Mouse (Mus musculus) heart, embryonic 12.5 days (tissue): ENCODE results near the gene Bpgm. TPM values are rescaled to one million over a fixed set of nuclear protein-coding genes. Genes with fewer than 3 reads are reported as not detected.

ENCODE experiments used
- ATAC-seq: fragments of 200-750 bp; cut with Nextera tagmentation; 2 replicates; pipeline ENCODE4 v1.8.0; 2017; ENCODE audit warnings: moderate TSS enrichment, moderate library complexity; ENCODE audit not compliant: insufficient number of reproducible peaks, low FRiP score
- H3K27ac ChIP-seq: fragments of 300-500 bp; sonication (generic); 2 replicates; pipeline ENCODE4 v1.5.1; 2016; ENCODE audit warnings: mild to moderate bottlenecking, moderate library complexity; ENCODE audit not compliant: poor library complexity, severe bottlenecking
- H3K27me3 ChIP-seq: fragments of 300-500 bp; sonication (generic); replicated peaks from 2 replicates; pipeline ENCODE4 v1.6.1; 2016; ENCODE audit warnings: mild to moderate bottlenecking, moderate library complexity
- H3K36me3 ChIP-seq: fragments of 300-500 bp; sonication (generic); 2 replicates; pipeline ENCODE4 v1.6.1; 2016; ENCODE audit warnings: mild to moderate bottlenecking, moderate library complexity
- H3K4me1 ChIP-seq: fragments of 300-500 bp; sonication (generic); replicated peaks from 2 replicates; pipeline ENCODE4 v1.6.1; 2016; ENCODE audit warnings: mild to moderate bottlenecking
- H3K4me2 ChIP-seq: fragments of 300-500 bp; sonication (generic); 2 replicates; pipeline ENCODE4 v1.6.1; 2016; ENCODE audit warnings: mild to moderate bottlenecking, moderate library complexity
- H3K4me3 ChIP-seq: fragments of 300-500 bp; sonication (generic); 2 replicates; pipeline ENCODE4 v1.5.1; 2016; ENCODE audit warnings: mild to moderate bottlenecking
- H3K9ac ChIP-seq: fragments of 300-500 bp; sonication (generic); 2 replicates; pipeline ENCODE4 v1.6.1; 2016; ENCODE audit warnings: mild to moderate bottlenecking, moderate library complexity
- H3K9me3 ChIP-seq: fragments of 300-500 bp; sonication (generic); replicated peaks from 2 replicates; pipeline ENCODE4 v1.6.1; 2016; ENCODE audit warnings: mild to moderate bottlenecking, moderate library complexity
- WGBS: fragments of 180-500 bp; shearing (Covaris S2); methylation state at CpG from one replicate; pipeline ENCODE4 v1.1.7; 2016; 5-methylcytosine and 5-hydroxymethylcytosine counted together
- polyA plus RNA-seq: library from polyadenylated mRNA; unstranded; fragments of >200 nt; fragmentation: Nextera tagmentation; extraction: Ambion mirVana; gene quantifications from 2 replicates; pipeline ENCODE4 v1.2.1, GENCODE M21; 2016

Bpgm gene
- polyA plus RNA-seq, 1 experiment from 2014 or later = 85.2 TPM

GRCm38 (mm10) chr6:34528131-34528530 lies 52.1 kb downstream of the Bpgm start:
- ATAC-seq = 0 out of 2 replicates have a peak, but pooled peaks have one; percentile 36
- no peak overlapping the region for H3K4me3 ChIP-seq
- H3K4me2 ChIP-seq = no peak overlapping the region
- WGBS = 51% methylated on average over 2 of the region's 2 CpGs
- peaks cover 7% of the 10 kb centered on the region for H3K4me1 ChIP-seq
- no peak overlapping the region for H3K9ac ChIP-seq
- no peaks in the 10 kb centered on the region for H3K36me3 ChIP-seq
- no peak overlapping the region for H3K27ac ChIP-seq
- no peaks in the 10 kb centered on the region for H3K27me3 ChIP-seq
- no peaks in the 10 kb centered on the region for H3K9me3 ChIP-seq

DNA sequence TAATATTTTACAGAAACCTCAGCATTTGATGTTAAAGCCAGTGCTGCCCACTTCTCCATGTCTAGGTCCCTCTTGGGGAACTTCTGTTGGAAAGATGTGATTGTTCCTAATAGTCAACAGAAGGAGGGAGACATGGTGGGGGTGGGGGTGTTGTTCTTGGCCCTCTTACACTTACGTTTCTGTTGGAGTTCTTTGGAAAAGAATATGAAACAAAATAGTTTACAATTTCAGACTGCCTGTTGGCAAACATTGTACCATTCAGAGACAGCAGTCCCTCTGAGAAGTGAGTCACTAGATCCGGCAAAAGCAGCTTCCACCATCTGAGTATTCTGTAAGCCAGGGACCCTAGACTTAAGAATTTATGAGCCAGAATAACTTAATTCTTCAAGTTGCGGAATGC lies 54.0 kb downstream of the Bpgm start:
- WGBS = 79% methylated on average over 3 of the region's 3 CpGs
- Histone ChIP-seq H3K4me3 (no peak overlapping the region), H3K9me3 (no peaks in the 10 kb centered on the region), H3K27ac (no peak overlapping the region), H3K36me3 (no peaks in the 10 kb centered on the region), H3K27me3 (no peaks in the 10 kb centered on the region), H3K4me1 (peaks cover 16% of the 10 kb centered on the region), H3K9ac (no peak overlapping the region), H3K4me2 (no peak overlapping the region)
- no peak for ATAC-seq

- WGBS = 60% methylated on average over 1 of the region's 1 CpGs
- Histone ChIP-seq H3K27ac (no peak overlapping the region), H3K27me3 (no peaks in the 10 kb centered on the region; the same call in 1 of the 2 replicates), H3K36me3 (no peaks in the 10 kb centered on the region), H3K9me3 (no peaks in the 10 kb centered on the region), H3K4me3 (no peak overlapping the region), H3K9ac (no peak overlapping the region), H3K4me1 (peaks cover 16% of the 10 kb centered on the region), H3K4me2 (no peak overlapping the region)
- ATAC-seq = no peak
These were observed 57.0 kb downstream of the Bpgm start for GRCm38 (mm10) chr6:34533055-34533454.

DNA sequence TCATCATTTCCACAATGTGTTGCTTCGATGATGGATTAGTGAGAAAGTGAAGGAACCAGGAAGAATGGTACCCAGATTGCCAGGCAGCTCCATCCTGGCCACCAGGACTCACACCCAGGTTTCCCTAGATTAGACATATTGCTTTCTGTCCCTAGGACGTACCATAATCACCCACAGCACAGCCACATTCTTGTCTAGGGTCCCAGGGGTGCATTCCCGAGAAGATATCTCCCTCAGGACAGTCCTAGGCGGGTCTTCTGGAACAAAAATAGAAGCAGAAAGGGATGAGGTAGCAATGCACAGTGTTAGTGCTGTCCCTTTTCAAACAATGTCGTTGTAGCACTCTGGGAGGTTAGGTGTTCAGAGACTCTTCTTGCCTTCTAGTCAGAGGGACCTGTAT lies 57.9 kb downstream of the Bpgm start:
- Histone ChIP-seq H3K36me3 (no peaks in the 10 kb centered on the region), H3K4me3 (no peak overlapping the region), H3K9me3 (no peaks in the 10 kb centered on the region), H3K9ac (no peak overlapping the region), H3K4me1 (peaks cover 13% of the 10 kb centered on the region), H3K27me3 (no peaks in the 10 kb centered on the region; the same call in 1 of the 2 replicates), H3K27ac (no peak overlapping the region), H3K4me2 (no peak overlapping the region)
- no peak for ATAC-seq
- 31% methylated on average over 5 of the region's 5 CpGs for WGBS

- no peak for ATAC-seq
- no peaks in the 10 kb centered on the region for H3K27me3 ChIP-seq
- no peak overlapping the region for H3K9ac ChIP-seq
- H3K27ac ChIP-seq = no peak overlapping the region
- no peaks in the 10 kb centered on the region for H3K36me3 ChIP-seq
- 76% methylated on average over 4 of the region's 4 CpGs for WGBS
- H3K4me2 ChIP-seq = no peak overlapping the region
- H3K4me1 ChIP-seq = peaks cover 10% of the 10 kb centered on the region; the same call in 1 of the 2 replicates
- H3K4me3 ChIP-seq = no peak overlapping the region
- H3K9me3 ChIP-seq = no peaks in the 10 kb centered on the region
These were observed 66.9 kb downstream of the Bpgm start for GRCm38 (mm10) chr6:34542866-34543265.

DNA sequence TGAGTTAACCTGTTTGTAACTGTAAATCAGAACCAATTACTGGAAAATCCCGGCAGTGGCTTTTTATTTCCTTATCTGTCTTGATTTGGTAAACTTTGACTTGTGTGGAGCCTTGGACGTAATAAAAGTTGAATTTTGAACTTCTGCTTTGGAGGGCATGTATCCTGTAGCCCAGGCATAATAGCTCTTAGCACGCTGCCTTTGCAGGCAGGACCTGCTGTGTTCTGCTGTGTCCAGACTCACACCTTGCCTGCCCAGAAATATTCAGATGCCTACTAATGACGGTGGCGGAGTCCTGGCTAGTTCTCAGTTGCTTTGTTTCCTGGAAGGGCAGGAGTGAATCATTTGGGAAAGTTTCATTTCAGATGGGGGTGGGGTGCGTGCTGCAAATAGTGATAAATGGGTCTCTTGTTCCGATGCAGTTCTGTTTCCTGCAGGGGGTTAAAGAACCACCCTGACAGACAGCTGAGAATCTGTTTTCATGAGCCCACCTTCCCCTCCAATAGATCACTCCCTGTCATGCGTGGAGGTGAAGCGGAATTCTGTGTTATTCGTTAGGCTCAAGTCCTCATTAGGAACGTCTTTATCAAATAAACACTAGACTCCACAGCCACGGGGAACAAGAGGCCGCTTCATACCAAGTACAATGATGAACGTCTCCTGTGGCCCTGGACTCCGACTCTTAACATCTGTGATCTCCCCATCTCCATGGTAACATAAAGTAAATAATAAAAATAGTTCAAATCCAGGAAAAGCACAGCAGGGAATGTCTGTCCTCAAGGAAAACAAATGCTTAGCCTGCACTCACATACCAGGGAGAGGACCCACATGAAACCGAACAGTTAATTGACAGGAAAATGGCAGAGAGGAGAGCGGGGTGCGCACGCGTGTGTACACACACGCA lies 67.5 kb downstream of the Bpgm start:
- no peak overlapping the region for H3K27ac ChIP-seq
- no peaks in the 10 kb centered on the region for H3K27me3 ChIP-seq
- H3K9me3 ChIP-seq = no peaks in the 10 kb centered on the region
- 0 out of 2 replicates have a peak overlapping the region, but pooled peaks have one; percentile 8 for H3K4me2 ChIP-seq
- H3K4me3 ChIP-seq = no peak overlapping the region
- 69% methylated on average over 21 of the region's 21 CpGs for WGBS
- H3K4me1 ChIP-seq = peaks cover 10% of the 10 kb centered on the region; the same call in 1 of the 2 replicates
- ATAC-seq = no peak
- no peak overlapping the region for H3K9ac ChIP-seq
- no peaks in the 10 kb centered on the region for H3K36me3 ChIP-seq

GRCm38 (mm10) chr6:34544207-34544602 lies 68.2 kb downstream of the Bpgm start:
- H3K27me3 ChIP-seq = no peaks in the 10 kb centered on the region
- 88% methylated on average over 10 of the region's 10 CpGs for WGBS
- no peak overlapping the region for H3K4me2 ChIP-seq
- no peak overlapping the region for H3K27ac ChIP-seq
- no peak overlapping the region for H3K4me3 ChIP-seq
- H3K9ac ChIP-seq = no peak overlapping the region
- ATAC-seq = no peak
- H3K9me3 ChIP-seq = no peaks in the 10 kb centered on the region
- H3K4me1 ChIP-seq = peaks cover 8% of the 10 kb centered on the region; the same call in 1 of the 2 replicates
- H3K36me3 ChIP-seq = no peaks in the 10 kb centered on the region

DNA sequence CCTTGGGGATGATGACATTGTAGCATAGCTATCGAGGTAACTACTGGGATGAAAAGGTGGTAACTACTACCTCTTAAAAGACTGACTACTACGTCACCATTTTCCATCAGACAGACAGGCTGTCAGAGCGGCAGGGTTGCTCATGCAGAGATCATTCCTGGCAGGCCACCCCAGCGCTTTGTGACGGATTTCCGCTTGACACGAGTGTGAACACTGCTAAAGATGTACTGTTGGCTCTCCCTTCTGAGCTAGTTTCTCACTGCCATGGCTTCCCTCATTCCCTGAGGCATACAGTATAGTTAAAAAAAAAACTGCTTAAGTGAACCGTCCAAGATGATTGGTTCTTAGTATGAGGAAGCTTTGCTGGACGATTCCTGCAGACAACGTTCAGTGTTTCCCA lies 69.3 kb downstream of the Bpgm start:
- ATAC-seq = no peak
- H3K4me3 ChIP-seq = no peak overlapping the region
- no peaks in the 10 kb centered on the region for H3K36me3 ChIP-seq
- H3K4me2 ChIP-seq = no peak overlapping the region
- 74% methylated on average over 10 of the region's 10 CpGs for WGBS
- H3K9ac ChIP-seq = no peak overlapping the region
- H3K9me3 ChIP-seq = no peaks in the 10 kb centered on the region
- H3K4me1 ChIP-seq = peaks cover 8% of the 10 kb centered on the region; the same call in 1 of the 2 replicates
- no peaks in the 10 kb centered on the region for H3K27me3 ChIP-seq
- H3K27ac ChIP-seq = no peak overlapping the region

- Histone ChIP-seq H3K9ac (no peak overlapping the region), H3K27me3 (no peaks in the 10 kb centered on the region), H3K9me3 (no peaks in the 10 kb centered on the region), H3K4me3 (no peak overlapping the region), H3K27ac (no peak overlapping the region), H3K36me3 (no peaks in the 10 kb centered on the region), H3K4me2 (no peak overlapping the region), H3K4me1 (peaks cover 5% of the 10 kb centered on the region; the same call in 1 of the 2 replicates)
- 55% methylated on average over 13 of the region's 13 CpGs for WGBS
- no peak for ATAC-seq
These were observed 72.5 kb downstream of the Bpgm start for GRCm38 (mm10) chr6:34548406-34548990.

GRCm38 (mm10) chr6:34549017-34549416 lies 73.0 kb downstream of the Bpgm start:
- H3K27ac ChIP-seq = no peak overlapping the region

GRCm38 (mm10) chr6:34552489-34553157 lies 76.6 kb downstream of the Bpgm start:
- ATAC-seq = no peak
- Histone ChIP-seq H3K27ac (no peak overlapping the region), H3K4me1 (no peaks in the 10 kb centered on the region), H3K4me2 (no peak overlapping the region), H3K27me3 (no peaks in the 10 kb centered on the region), H3K9ac (no peak overlapping the region), H3K36me3 (no peaks in the 10 kb centered on the region), H3K9me3 (no peaks in the 10 kb centered on the region), H3K4me3 (no peak overlapping the region)
- 85% methylated on average over 4 of the region's 4 CpGs for WGBS

More at GRCm38 (mm10) chr6:34549017-34549416, 73.0 kb downstream of the Bpgm start:
- Histone ChIP-seq H3K27me3 (no peaks in the 10 kb centered on the region), H3K36me3 (no peaks in the 10 kb centered on the region), H3K4me1 (no peaks in the 10 kb centered on the region), H3K4me3 (no peak overlapping the region), H3K4me2 (no peak overlapping the region), H3K9ac (no peak overlapping the region), H3K9me3 (no peaks in the 10 kb centered on the region)
- WGBS = 33% methylated on average over 2 of the region's 2 CpGs
- no peak for ATAC-seq
